Mouse (Mus musculus) MEL (cell line): Measurements from ENCODE around the gene Kcnh3. TPM values are rescaled to one million over a fixed set of nuclear protein-coding genes. Genes with fewer than 3 reads are reported as not detected.
A peak's percentile ranks its signal among the peaks of the same experiment; 100 is the strongest.

Experiments used
- DNase-seq: peaks from one replicate; pipeline ENCODE4 v3.0.0; 2011; ENCODE audit warnings: low read depth, low spot score
- H3K27ac ChIP-seq: 2 replicates; pipeline ENCODE4 v1.5.1; 2012; ENCODE audit warnings: low read depth, mild to moderate bottlenecking, control low read depth, low read length, moderate library complexity; ENCODE audit not compliant: control insufficient read depth
- H3K27me3 ChIP-seq, 2 experiments: fragments of 150-350 bp in 1 of 2; sonication (generic) in 1 of 2; 2 replicates each; pipeline ENCODE4 v1.6.1; 2012; ENCODE audit warnings: low read length in 2 of 2, mild to moderate bottlenecking in 2 of 2, improper control_type of control experiment in 1 of 2, moderate library complexity in 1 of 2; ENCODE audit not compliant: insufficient read depth in 2 of 2, control insufficient read depth in 1 of 2
- H3K36me3 ChIP-seq, 2 experiments: 2 replicates each; pipeline ENCODE4 v1.6.1; 2012 to 2014; ENCODE audit warnings: low read length in 2 of 2, improper control_type of control experiment in 1 of 2, inconsistent platforms in 1 of 2, mild to moderate bottlenecking in 1 of 2; ENCODE audit not compliant: insufficient read depth in 2 of 2, control insufficient read depth in 1 of 2
- H3K4me1 ChIP-seq, 2 experiments: fragments of 150-350 bp in 1 of 2; sonication (generic) in 1 of 2; 2 replicates each; pipeline ENCODE4 v1.6.1; 2012; ENCODE audit warnings: low read length in 2 of 2, improper control_type of control experiment in 1 of 2, mild to moderate bottlenecking in 1 of 2; ENCODE audit not compliant: insufficient read depth in 2 of 2, control insufficient read depth in 1 of 2
- H3K4me3 ChIP-seq, 2 experiments: fragments of 150-350 bp in 1 of 2; sonication (generic) in 1 of 2; 2 replicates each; pipeline ENCODE4 v1.5.1; 2012; ENCODE audit warnings: low read depth in 2 of 2, low read length in 2 of 2, mild to moderate bottlenecking in 2 of 2, moderate library complexity in 2 of 2, control low read depth in 1 of 2, improper control_type of control experiment in 1 of 2; ENCODE audit not compliant: control insufficient read depth in 1 of 2, insufficient read depth in 1 of 2
- H3K79me2 ChIP-seq: 2 replicates; pipeline ENCODE4 v1.6.1; 2012; ENCODE audit warnings: mild to moderate bottlenecking, low read length, moderate library complexity; ENCODE audit not compliant: control insufficient read depth, poor library complexity, insufficient read depth
- H3K9ac ChIP-seq: 2 replicates; pipeline ENCODE4 v1.6.1; 2012; ENCODE audit warnings: low read depth, mild to moderate bottlenecking, control low read depth, low read length, moderate library complexity; ENCODE audit not compliant: control insufficient read depth, poor library complexity, severe bottlenecking
- H3K9me3 ChIP-seq: fragments of 150-350 bp; sonication (generic); replicated peaks from 2 replicates; pipeline ENCODE4 v1.6.1; 2012; ENCODE audit warnings: mild to moderate bottlenecking, low read length, improper control_type of control experiment, moderate library complexity; ENCODE audit not compliant: insufficient read depth
- ELF1 ChIP-seq: IDR thresholded peaks from 2 replicates; pipeline ENCODE4 v1.6.1; 2014; ENCODE audit warnings: low read depth, mild to moderate bottlenecking, inconsistent platforms, low read length, improper control_type of control experiment, moderate library complexity
- ETS1 ChIP-seq: IDR thresholded peaks from 2 replicates; pipeline ENCODE4 v1.6.1; 2012; ENCODE audit warnings: low read depth, mild to moderate bottlenecking, inconsistent platforms, low read length, improper control_type of control experiment, moderate library complexity
- GATA1 ChIP-seq: IDR thresholded peaks from 2 replicates; pipeline ENCODE4 v1.6.1; 2011; ENCODE audit warnings: low read depth, low read length, improper control_type of control experiment
- MEF2A ChIP-seq: IDR thresholded peaks from 2 replicates; pipeline ENCODE4 v1.6.1; 2014; ENCODE audit warnings: low read depth, mild to moderate bottlenecking, inconsistent platforms, low read length, improper control_type of control experiment; ENCODE audit not compliant: poor library complexity, insufficient replicate concordance, severe bottlenecking; ENCODE audit errors: extremely low read depth
- MXI1 ChIP-seq: IDR thresholded peaks from 2 replicates; pipeline ENCODE4 v1.6.1; 2011; ENCODE audit warnings: mild to moderate bottlenecking, low read depth, low read length, improper control_type of control experiment
- NELFE ChIP-seq: IDR thresholded peaks from 2 replicates; pipeline ENCODE4 v1.6.1; 2011; ENCODE audit warnings: low read depth, low read length, improper control_type of control experiment
- NRF1 ChIP-seq: IDR thresholded peaks from 2 replicates; pipeline ENCODE4 v1.6.1; 2014; ENCODE audit warnings: low read depth, mild to moderate bottlenecking, inconsistent platforms, low read length, improper control_type of control experiment, moderate library complexity; ENCODE audit not compliant: poor library complexity, insufficient read depth, severe bottlenecking
- POLR2AphosphoS2 ChIP-seq: IDR thresholded peaks from 2 replicates; pipeline ENCODE4 v1.6.1; 2011; ENCODE audit warnings: low read length, improper control_type of control experiment
- SIN3A ChIP-seq: IDR thresholded peaks from 2 replicates; pipeline ENCODE4 v1.6.1; 2012; ENCODE audit warnings: low read length, improper control_type of control experiment, inconsistent platforms
- polyA plus RNA-seq, 2 experiments: library from polyadenylated mRNA; stranded (reverse) in 1 of 2; unstranded in 1 of 2; fragments of >175 nt in 1 of 2; fragments of >200 nt in 1 of 2; gene quantifications; 2 replicates each; pipeline versions ENCODE4 v1.2.1 to v1.2.4; 2012; ENCODE audit warnings: low replicate concordance in 2 of 2, low read depth in 1 of 2; ENCODE audit not compliant: insufficient read length in 2 of 2, insufficient read depth in 1 of 2, missing spikeins in 1 of 2
- total RNA-seq: library from RNA; depleted of rRNA; stranded (reverse); fragments of 300-350 nt; gene quantifications from 2 replicates; pipeline ENCODE4 v1.2.3, GENCODE M21; 2012

Gene Kcnh3
- total and polyA plus RNA-seq, 3 experiments: 0.15 to 1.3 TPM; not detected in 1

DNA sequence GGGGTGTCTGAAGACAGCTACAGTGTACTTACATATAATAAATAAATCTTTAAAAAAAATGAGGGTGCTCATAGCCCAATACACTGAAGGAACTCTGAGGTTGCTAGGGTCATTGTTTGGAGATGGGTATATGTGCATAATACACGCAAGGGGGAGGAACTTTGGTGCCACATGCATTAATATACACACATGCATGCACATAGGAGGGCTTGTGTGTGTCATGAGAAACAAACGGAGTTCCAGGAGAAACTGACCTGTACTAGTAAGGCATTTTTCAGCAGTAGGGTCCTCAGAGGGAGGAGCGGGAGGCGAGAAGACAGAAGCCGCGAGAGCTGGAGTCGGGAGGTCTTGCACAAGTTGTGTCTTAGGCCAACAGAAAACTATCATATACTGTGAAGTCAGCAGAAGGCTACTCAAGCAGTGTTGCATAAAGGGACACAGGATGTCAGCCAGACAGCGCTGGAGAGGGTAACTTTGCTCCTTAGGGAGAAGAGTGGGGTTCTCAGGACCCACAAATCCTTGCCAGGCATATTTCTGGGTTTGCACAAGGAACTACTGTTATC is 34.6 kb downstream of the Kcnh3 start:
- H3K4me1 ChIP-seq: peaks cover 3 to 12% of the 10 kb centered on the region in 2 experiments
- TF ChIP-seq POLR2AphosphoS2: no peak
- 0 out of 2 replicates have a peak, but pooled peaks have one; percentile 10 for TF ChIP-seq GATA1
- TF ChIP-seq ETS1: no peak
- 0 out of 2 replicates have a peak, but pooled peaks have one; percentile 12 for TF ChIP-seq NELFE
- TF ChIP-seq, all 39 proteins: peak for 2
- no peak for DNase-seq
- H3K4me3 ChIP-seq: peak overlapping the region in 1 of 2 experiments; percentile 40; a peak in 1 of 4 replicates
- H3K27me3 ChIP-seq: no peaks in the 10 kb centered on the region
- no peak overlapping the region for H3K27ac ChIP-seq
- no peaks in the 10 kb centered on the region for H3K79me2 ChIP-seq
- peaks cover 0 to 7% of the 10 kb centered on the region in 2 experiments; a peak in 1 of 4 replicates for H3K36me3 ChIP-seq
- no peak overlapping the region for H3K9ac ChIP-seq
- no peaks in the 10 kb centered on the region for H3K9me3 ChIP-seq

DNA sequence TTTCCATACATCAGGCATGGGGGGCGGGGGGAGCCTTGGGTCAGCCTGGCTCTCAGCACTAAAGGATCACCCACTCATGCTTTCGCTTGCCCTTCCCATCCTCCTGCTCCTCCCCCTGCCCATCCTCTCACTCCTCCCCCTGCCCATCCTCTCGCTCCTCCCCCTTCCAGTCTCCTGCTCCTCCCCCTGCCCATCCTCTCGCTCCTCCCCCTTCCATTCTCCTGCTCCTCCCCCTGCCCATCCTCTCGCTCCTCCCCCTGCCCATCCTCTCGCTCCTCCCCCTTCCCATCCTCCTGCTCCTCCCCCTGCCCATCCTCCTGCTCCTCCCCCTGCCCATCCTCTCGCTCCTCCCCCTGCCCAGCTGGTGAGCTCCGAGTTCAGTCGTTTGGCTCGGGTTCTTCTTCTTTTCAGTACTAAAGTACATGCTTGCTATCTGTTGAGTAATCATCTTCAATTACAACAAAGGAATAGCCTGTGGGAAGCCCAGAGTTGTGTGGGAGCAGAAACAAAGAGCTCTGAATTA is 35.1 kb downstream of the Kcnh3 start:
- no peaks in the 10 kb centered on the region for H3K79me2 ChIP-seq
- DNase-seq: peak; percentile 93
- peak overlapping the region; percentile 29 to 56 for H3K4me3 ChIP-seq
- TF ChIP-seq ETS1 (peak; percentile 66), SIN3A (peak; percentile 82), NRF1 (0 out of 2 replicates have a peak, but pooled peaks have one; percentile 32), MXI1 (peak; percentile 27; the same call in 1 of the 2 replicates), MEF2A (no peak)
- peaks cover 3 to 8% of the 10 kb centered on the region in 2 experiments for H3K4me1 ChIP-seq
- no peaks in the 10 kb centered on the region for H3K27me3 ChIP-seq
- peak overlapping the region; percentile 37 for H3K9ac ChIP-seq
- H3K27ac ChIP-seq: no peak overlapping the region
- peaks cover 0 to 7% of the 10 kb centered on the region in 2 experiments; a peak in 1 of 4 replicates for H3K36me3 ChIP-seq
- H3K9me3 ChIP-seq: no peaks in the 10 kb centered on the region

DNA sequence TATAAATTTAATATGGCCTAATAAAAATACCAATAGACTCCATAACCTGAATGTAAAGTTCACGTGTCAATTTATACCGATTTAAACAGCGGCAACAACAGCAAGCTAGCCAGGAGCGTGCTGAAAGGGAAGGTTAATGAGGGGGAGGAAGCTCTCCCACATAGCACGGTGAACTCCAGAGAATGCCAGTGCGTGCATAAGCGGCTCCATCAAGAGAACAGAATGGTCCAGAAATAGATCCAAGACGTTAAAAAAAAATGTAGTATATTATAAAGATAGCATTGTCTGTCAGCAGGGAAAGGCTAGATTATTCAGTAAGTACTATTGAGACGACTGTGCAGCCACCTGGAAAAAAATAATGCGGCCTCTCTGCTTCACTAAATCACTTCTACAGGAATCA is 38.0 kb downstream of the Kcnh3 start:
- DNase-seq: no peak

More for the DNA sequence above, 38.0 kb downstream of the Kcnh3 start:
- no peak for TF ChIP-seq MEF2A
- TF ChIP-seq ELF1: no peak
- Histone ChIP-seq H3K9ac (no peak overlapping the region), H3K36me3 (peaks cover 0 to 7% of the 10 kb centered on the region in 2 experiments; a peak in 1 of 4 replicates), H3K9me3 (no peaks in the 10 kb centered on the region), H3K4me1 (peaks cover 3 to 8% of the 10 kb centered on the region in 2 experiments), H3K4me3 (no peak overlapping the region), H3K79me2 (no peaks in the 10 kb centered on the region), H3K27me3 (no peaks in the 10 kb centered on the region), H3K27ac (no peak overlapping the region)
